Mouse (Mus musculus) testis, postnatal 14 days (tissue): ENCODE data around the gene Dock1.

Experiments used
- DNase-seq: peaks from one replicate; pipeline ENCODE4 v3.0.0; 2021; ENCODE audit warnings: low spot score

The Dock1 gene

GRCm38 (mm10) chr7:134960871-134961270 lies 290.4 kb downstream of the Dock1 start:
- no peak for DNase-seq

GRCm38 (mm10) chr7:134961608-134962007 lies 291.2 kb downstream of the Dock1 start:
- no peak for DNase-seq

DNA sequence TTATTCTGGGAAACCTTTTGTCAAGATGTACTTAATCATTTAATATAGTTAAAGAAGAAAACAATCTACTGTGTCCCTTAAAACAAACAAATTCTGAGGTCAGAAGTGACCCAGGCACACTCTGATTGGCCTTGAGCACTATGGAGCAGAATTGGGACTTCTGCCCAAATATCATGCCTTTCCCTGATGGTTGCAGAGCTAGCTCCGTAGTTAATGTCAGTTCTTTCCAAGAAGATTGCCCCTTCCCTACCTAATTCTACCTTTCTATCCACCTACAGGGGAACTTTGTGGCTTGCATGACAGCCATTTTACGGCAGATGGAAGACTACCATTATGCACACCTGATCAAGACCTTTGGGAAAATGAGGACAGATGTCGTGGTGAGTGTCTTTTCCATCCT lies 319.8 kb downstream of the Dock1 start:
- DNase-seq = no peak

GRCm38 (mm10) chr7:134990911-134991310 lies 320.5 kb downstream of the Dock1 start:
- DNase-seq = no peak

GRCm38 (mm10) chr7:134994983-134995382 lies 324.5 kb downstream of the Dock1 start:
- DNase-seq = no peak

- DNase-seq = no peak
Measured at GRCm38 (mm10) chr7:135002216-135002615, 331.8 kb downstream of the Dock1 start.

DNA sequence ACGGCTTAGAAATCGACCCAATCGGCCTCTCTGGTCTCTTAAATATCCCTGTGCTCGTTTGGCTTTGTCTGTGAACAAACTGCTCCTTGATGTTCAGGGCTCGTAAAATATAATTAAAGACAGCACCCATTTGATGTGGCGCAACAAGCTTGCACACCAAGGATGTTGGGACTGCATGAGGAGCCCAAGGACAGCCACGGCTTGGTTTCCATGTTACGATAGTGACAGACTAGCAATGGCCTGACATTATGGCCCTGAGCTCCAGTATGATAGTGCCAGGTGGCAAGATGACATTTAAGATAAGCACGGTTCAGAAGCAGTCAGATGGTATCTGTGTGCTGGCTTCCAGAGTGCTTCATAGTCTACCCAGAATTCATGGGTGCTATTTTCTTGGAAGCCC lies 332.4 kb downstream of the Dock1 start:
- DNase-seq = no peak

GRCm38 (mm10) chr7:135005964-135006560 lies 335.6 kb downstream of the Dock1 start:
- no peak for DNase-seq

- DNase-seq = no peak
Measured at GRCm38 (mm10) chr7:135008021-135008420, 337.6 kb downstream of the Dock1 start.

- no peak for DNase-seq
Measured at GRCm38 (mm10) chr7:135010997-135011396, 340.5 kb downstream of the Dock1 start.

DNA sequence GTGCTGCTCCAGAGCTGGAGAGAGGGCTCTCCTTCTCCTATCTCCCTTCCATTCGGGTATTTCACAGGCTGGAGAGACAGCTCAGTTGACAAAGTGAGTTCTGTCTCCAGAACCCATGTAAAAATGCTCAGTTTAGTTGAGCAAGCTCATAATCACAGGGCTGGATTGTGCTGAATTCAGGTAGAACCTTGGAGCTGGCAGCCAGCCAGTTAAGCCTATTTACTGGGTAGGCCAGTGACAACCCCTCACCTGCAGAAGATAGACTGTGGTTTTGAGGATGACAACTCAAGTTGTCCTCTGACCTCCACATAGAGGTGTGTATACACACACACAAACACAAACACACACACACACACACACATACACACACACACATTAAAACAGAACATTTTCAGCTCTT lies 347.1 kb downstream of the Dock1 start:
- DNase-seq = no peak

- no peak for DNase-seq
Measured at GRCm38 (mm10) chr7:135020762-135021161, 350.3 kb downstream of the Dock1 start.

- DNase-seq = no peak
Measured at GRCm38 (mm10) chr7:135021544-135022100, 351.2 kb downstream of the Dock1 start.

- no peak for DNase-seq
Measured at GRCm38 (mm10) chr7:135024531-135024930, 354.1 kb downstream of the Dock1 start.

DNA sequence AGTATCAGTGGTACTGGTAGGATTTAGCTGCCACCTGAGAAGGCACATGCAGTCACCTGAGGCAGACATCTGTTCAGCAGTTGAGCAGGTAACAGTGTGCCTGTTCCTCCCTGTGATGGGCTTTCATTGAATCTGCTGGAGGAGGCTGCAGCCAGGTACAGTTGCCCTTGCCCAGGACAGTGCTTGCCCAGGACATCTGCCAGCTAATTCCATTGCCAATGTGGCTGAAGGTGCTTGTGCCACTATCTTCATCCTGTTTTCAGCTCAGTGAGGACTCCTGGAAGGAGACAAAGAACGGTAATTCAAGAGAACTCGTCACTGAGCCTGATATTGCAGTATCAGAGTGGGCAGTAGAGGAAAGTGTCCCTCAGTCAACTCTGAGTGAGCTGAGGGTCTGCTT lies 358.3 kb downstream of the Dock1 start:
- no peak for DNase-seq

GRCm38 (mm10) chr7:135029136-135029535 lies 358.7 kb downstream of the Dock1 start:
- DNase-seq = no peak

DNA sequence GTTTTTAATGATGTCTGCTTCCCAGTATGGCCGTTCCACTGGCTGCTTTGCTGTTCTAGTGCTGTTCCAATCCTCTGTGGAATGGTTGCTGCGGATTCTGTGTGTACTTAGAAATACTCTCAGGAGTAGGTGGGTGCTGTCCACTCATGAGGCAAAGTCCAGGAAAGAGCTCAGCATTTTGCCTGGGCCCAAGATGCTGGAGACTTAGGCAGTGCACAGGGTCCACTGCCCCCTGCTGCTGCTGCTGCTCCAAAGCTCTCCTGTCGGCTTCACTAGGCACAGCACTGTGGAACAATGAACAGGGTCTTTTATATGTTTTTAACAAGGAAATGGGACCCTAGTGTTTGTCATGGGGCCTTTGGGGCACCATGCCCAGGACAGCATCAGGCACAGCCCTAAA lies 361.0 kb downstream of the Dock1 start:
- DNase-seq = no peak

- DNase-seq = no peak
Measured at GRCm38 (mm10) chr7:135034811-135035210, 364.4 kb downstream of the Dock1 start.

GRCm38 (mm10) chr7:135035651-135036050 lies 365.2 kb downstream of the Dock1 start:
- DNase-seq = no peak

GRCm38 (mm10) chr7:135038930-135039329 lies 368.5 kb downstream of the Dock1 start:
- no peak for DNase-seq

DNA sequence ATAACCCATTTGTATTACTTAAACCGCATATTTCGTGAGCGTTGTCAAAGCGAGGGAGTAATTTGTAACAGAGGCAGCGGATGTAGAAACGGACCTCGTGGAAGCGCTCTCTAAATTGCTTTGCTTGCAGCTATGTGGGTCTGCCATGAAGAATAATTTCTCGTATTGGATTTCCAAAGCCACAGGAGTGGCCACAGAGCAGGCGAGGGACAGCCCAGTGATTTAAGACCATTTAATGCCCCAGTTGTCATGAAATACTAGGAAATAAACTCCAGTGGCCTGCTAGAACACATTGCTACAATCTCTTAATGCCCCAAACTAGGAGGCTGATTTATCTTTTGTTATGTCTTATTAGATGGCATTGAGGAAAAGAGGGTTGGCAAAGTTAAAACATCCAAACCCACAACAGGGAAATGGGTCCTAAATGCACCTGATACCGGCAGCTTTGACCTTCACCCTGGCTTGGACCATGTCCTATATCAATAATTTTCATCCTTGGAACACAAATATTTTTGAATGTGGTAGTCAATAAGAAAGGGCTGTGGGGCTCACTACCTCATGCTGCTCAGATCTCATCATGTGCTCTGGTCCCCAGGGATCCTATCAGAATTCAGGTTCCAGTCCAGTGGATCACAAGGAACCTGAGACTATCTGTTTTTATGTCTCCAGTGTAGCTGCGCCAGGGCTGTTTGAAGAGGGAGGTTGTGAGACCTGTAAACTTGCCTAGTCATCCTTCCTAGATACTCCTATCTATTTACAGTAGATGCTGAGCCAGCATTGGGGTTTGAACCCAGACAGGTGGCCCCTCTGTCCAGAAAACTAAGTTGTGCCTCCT lies 373.7 kb downstream of the Dock1 start:
- no peak for DNase-seq

DNA sequence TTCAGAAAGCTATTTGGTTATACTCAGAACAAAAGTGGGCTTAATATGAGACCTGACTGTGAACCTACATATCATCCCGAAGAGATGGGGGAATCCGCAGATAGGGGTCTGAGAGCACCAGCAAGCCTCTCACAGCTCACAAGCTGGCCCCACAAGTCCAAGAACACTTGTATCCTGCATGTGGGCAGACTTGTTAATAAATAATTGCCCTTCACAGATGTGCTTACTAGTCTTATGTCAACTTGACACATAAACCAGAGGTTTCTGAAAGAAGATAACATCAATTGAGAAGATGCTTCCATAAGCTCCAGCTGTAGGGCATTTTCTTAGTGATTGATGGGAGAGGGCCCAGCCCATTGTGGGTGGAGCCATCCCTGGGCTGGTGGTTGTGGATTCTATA lies 379.0 kb downstream of the Dock1 start:
- no peak for DNase-seq

DNA sequence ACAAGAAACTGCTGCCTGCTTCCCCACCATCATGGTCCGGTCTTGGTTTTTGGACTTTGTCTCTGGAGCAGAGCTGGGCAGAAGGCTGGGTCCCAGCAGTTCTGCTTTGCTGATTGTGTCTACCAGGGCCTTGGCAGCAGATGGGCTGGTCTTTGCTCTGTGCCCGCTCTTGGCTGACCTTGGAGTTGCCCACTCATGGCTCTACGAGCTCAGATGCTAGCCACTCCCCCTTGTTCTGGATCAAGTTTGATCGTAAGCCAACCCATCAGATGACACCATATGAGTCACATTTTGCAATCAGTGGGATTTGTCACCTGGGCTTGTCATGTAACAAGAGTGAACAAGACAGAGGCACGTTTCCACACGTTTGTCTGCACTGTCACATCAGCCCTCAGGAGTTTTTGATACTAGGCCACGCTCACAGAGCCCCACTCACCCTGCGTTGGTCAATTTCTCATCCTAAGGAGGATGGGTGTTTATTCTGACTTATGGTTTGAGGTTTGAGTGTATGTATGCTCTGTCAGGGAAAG lies 382.8 kb downstream of the Dock1 start:
- DNase-seq = no peak
